Mouse (Mus musculus) hindbrain, embryonic 14.5 days (tissue): Measurements from ENCODE around the gene Krt87. TPM values are rescaled to one million over a fixed set of nuclear protein-coding genes. Genes with fewer than 3 reads are reported as not detected.

Experiments used
- ATAC-seq: fragments of 200-750 bp; cut with Nextera tagmentation; 2 replicates; pipeline ENCODE4 v1.8.0; 2017; ENCODE audit warnings: moderate number of reproducible peaks, mild to moderate bottlenecking, moderate TSS enrichment, moderate library complexity; ENCODE audit not compliant: low FRiP score
- DNase-seq: peaks from one replicate; pipeline ENCODE4 v3.0.0-alpha.2; 2015; ENCODE audit warnings: low spot score
- H3K27ac ChIP-seq: fragments of 300-500 bp; sonication (generic); 2 replicates; pipeline ENCODE4 v1.5.1; 2014; ENCODE audit warnings: mild to moderate bottlenecking, moderate library complexity
- H3K27me3 ChIP-seq: fragments of 300-500 bp; sonication (generic); 2 replicates; pipeline ENCODE4 v1.6.1; 2014; ENCODE audit warnings: mild to moderate bottlenecking, low read length, mixed read lengths; ENCODE audit not compliant: control insufficient read depth, insufficient read depth
- H3K36me3 ChIP-seq: fragments of 300-500 bp; sonication (generic); replicated peaks from 2 replicates; pipeline ENCODE4 v1.6.1; 2014; ENCODE audit not compliant: control insufficient read depth, insufficient read depth
- H3K4me1 ChIP-seq: fragments of 300-500 bp; sonication (generic); replicated peaks from 2 replicates; pipeline ENCODE4 v1.6.1; 2014; ENCODE audit warnings: antibody characterized with exemption, low read length, mixed read lengths; ENCODE audit not compliant: control insufficient read depth, insufficient read depth
- H3K4me2 ChIP-seq: fragments of 300-500 bp; sonication (generic); replicated peaks from 2 replicates; pipeline ENCODE4 v1.6.1; 2014; ENCODE audit warnings: mild to moderate bottlenecking, moderate library complexity
- H3K4me3 ChIP-seq: fragments of 300-500 bp; sonication (generic); replicated peaks from 2 replicates; pipeline ENCODE4 v1.5.1; 2014; ENCODE audit warnings: mild to moderate bottlenecking, low read length
- H3K9ac ChIP-seq: fragments of 300-500 bp; sonication (generic); 2 replicates; pipeline ENCODE4 v1.6.1; 2014
- H3K9me3 ChIP-seq: fragments of 300-500 bp; sonication (generic); 2 replicates; pipeline ENCODE4 v1.6.1; 2016; ENCODE audit warnings: low read length; ENCODE audit not compliant: control insufficient read depth
- WGBS: fragments of 180-500 bp; shearing (Covaris S2); extraction: QIAGEN DNeasy Blood & Tissue Kit; methylation state at CpG from one replicate; pipeline ENCODE4 v1.1.7; 2014; 5-methylcytosine and 5-hydroxymethylcytosine counted together
- polyA plus RNA-seq: library from polyadenylated mRNA; unstranded; fragments of >200 nt; fragmentation: Nextera tagmentation; extraction: Ambion mirVana; gene quantifications from 2 replicates; pipeline ENCODE4 v1.2.1, GENCODE M21; 2014

The Krt87 gene
- polyA plus RNA-seq, 1 experiment from 2014 or later = 0.40 TPM

- H3K4me3 ChIP-seq = no peak overlapping the region
- H3K9me3 ChIP-seq = no peaks in the 10 kb centered on the region
- H3K36me3 ChIP-seq = no peaks in the 10 kb centered on the region
- H3K27ac ChIP-seq = no peak overlapping the region
- H3K9ac ChIP-seq = no peak overlapping the region
- no peaks in the 10 kb centered on the region for H3K4me1 ChIP-seq
- H3K4me2 ChIP-seq = no peak overlapping the region
- no peak for DNase-seq
- 85% methylated on average over 8 of the region's 8 CpGs for WGBS
- ATAC-seq = no peak
- no peaks in the 10 kb centered on the region for H3K27me3 ChIP-seq
Measured at GRCm38 (mm10) chr15:101398269-101398668, 40.3 kb downstream of the Krt87 start.

- DNase-seq = no peak
Measured at GRCm38 (mm10) chr15:101397683-101398082, 40.9 kb downstream of the Krt87 start.

GRCm38 (mm10) chr15:101396921-101397320 lies 41.7 kb downstream of the Krt87 start:
- no peak overlapping the region for H3K4me2 ChIP-seq
- DNase-seq (no peak), ATAC-seq (no peak)
- 80% methylated on average over 3 of the region's 3 CpGs for WGBS
- H3K9ac ChIP-seq = no peak overlapping the region
- H3K27me3 ChIP-seq = no peaks in the 10 kb centered on the region
- H3K9me3 ChIP-seq = no peaks in the 10 kb centered on the region
- no peaks in the 10 kb centered on the region for H3K36me3 ChIP-seq
- no peak overlapping the region for H3K4me3 ChIP-seq
- H3K4me1 ChIP-seq = no peaks in the 10 kb centered on the region
- no peak overlapping the region for H3K27ac ChIP-seq

More at GRCm38 (mm10) chr15:101397683-101398082, 40.9 kb downstream of the Krt87 start:
- ATAC-seq = no peak
- no peaks in the 10 kb centered on the region for H3K27me3 ChIP-seq
- no peak overlapping the region for H3K4me2 ChIP-seq
- no peaks in the 10 kb centered on the region for H3K9me3 ChIP-seq
- no peak overlapping the region for H3K9ac ChIP-seq
- H3K27ac ChIP-seq = no peak overlapping the region
- H3K4me3 ChIP-seq = no peak overlapping the region
- 94% methylated on average over 2 of the region's 2 CpGs for WGBS
- H3K36me3 ChIP-seq = no peaks in the 10 kb centered on the region
- H3K4me1 ChIP-seq = no peaks in the 10 kb centered on the region

DNA sequence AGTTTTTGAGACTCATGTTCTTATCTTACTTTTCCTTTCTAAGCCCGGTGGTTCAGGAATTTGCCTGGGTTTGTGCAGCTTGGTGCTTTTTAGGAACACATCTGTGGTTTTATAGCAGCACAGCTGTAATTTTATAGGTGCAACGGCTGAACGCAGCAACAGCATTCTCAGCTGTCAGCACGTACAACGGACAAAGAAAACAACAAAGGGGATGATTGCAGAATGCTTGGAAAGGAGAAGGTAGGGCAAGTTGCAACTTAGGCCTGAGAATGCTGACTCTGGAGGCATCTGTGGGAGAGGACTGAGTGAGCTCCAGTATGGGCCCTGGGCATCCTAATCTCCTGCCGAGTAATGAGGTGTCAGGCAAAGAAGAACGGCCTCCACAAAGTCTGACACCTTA lies 42.1 kb downstream of the Krt87 start:
- no peak overlapping the region for H3K4me3 ChIP-seq
- no peak for DNase-seq
- H3K36me3 ChIP-seq = no peaks in the 10 kb centered on the region
- no peak overlapping the region for H3K4me2 ChIP-seq
- H3K27ac ChIP-seq = no peak overlapping the region
- ATAC-seq = no peak
- H3K9ac ChIP-seq = no peak overlapping the region
- no peaks in the 10 kb centered on the region for H3K27me3 ChIP-seq
- WGBS = 72% methylated on average over 7 of the region's 7 CpGs
- no peaks in the 10 kb centered on the region for H3K9me3 ChIP-seq
- no peaks in the 10 kb centered on the region for H3K4me1 ChIP-seq

- H3K4me3 ChIP-seq = no peak overlapping the region
- no peaks in the 10 kb centered on the region for H3K9me3 ChIP-seq
- H3K36me3 ChIP-seq = no peaks in the 10 kb centered on the region
- DNase-seq = no peak
- no peak for ATAC-seq
- H3K27me3 ChIP-seq = no peaks in the 10 kb centered on the region
- no peaks in the 10 kb centered on the region for H3K4me1 ChIP-seq
- 64% methylated on average over 7 of the region's 7 CpGs for WGBS
- no peak overlapping the region for H3K4me2 ChIP-seq
- no peak overlapping the region for H3K27ac ChIP-seq
- no peak overlapping the region for H3K9ac ChIP-seq
Measured at GRCm38 (mm10) chr15:101394908-101395307, 43.7 kb downstream of the Krt87 start.

DNA sequence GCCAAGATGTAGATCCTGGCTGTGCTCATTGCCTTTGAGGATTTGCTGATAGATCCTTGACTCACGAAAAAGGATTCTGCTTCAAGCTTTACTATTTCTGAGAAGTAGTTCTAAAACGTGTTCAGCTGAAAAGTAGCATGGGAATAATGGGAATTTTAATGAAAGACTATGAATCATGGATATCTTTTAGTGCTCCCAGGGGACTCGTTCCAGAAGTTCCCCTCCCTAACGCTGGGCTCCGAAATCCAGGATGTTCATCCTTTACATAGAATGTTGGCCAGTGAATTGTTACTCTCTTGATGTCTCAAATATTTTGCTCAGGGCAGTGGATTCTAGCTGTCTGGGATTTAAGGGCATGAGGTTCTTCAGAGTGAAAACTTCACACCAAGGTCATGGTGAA lies 46.4 kb downstream of the Krt87 start:
- Histone ChIP-seq H3K27me3 (no peaks in the 10 kb centered on the region), H3K4me1 (no peaks in the 10 kb centered on the region), H3K4me2 (no peak overlapping the region), H3K27ac (no peak overlapping the region), H3K9me3 (no peaks in the 10 kb centered on the region), H3K4me3 (no peak overlapping the region), H3K9ac (no peak overlapping the region), H3K36me3 (no peaks in the 10 kb centered on the region)
- DNase-seq (no peak), ATAC-seq (no peak)
- 83% methylated on average over 5 of the region's 5 CpGs for WGBS

DNA sequence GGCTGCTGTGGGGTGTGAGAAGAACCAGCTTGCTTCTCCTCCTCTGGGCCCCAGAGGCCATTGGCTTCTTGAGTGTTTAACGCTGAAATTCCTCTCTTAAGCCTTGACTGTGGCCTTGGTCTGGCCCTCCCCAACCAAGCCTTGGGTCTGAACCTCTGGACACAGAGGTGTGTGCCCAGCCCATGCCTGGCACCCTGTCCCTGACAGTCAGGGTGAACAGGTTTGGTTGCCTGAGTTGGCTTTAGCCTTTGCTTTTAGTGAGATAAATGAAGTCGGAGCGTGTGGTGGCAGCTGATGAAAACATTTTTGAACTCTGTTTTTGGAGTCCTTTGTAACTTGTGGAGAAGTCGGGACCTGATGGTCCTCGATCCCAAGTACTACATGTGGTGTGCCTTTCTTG lies 48.4 kb downstream of the Krt87 start:
- no peaks in the 10 kb centered on the region for H3K4me1 ChIP-seq
- no peaks in the 10 kb centered on the region for H3K9me3 ChIP-seq
- DNase-seq (no peak), ATAC-seq (no peak)
- H3K27ac ChIP-seq = no peak overlapping the region
- no peaks in the 10 kb centered on the region for H3K27me3 ChIP-seq
- no peak overlapping the region for H3K4me2 ChIP-seq
- no peaks in the 10 kb centered on the region for H3K36me3 ChIP-seq
- H3K9ac ChIP-seq = no peak overlapping the region
- no peak overlapping the region for H3K4me3 ChIP-seq
- WGBS = 92% methylated on average over 5 of the region's 5 CpGs

DNA sequence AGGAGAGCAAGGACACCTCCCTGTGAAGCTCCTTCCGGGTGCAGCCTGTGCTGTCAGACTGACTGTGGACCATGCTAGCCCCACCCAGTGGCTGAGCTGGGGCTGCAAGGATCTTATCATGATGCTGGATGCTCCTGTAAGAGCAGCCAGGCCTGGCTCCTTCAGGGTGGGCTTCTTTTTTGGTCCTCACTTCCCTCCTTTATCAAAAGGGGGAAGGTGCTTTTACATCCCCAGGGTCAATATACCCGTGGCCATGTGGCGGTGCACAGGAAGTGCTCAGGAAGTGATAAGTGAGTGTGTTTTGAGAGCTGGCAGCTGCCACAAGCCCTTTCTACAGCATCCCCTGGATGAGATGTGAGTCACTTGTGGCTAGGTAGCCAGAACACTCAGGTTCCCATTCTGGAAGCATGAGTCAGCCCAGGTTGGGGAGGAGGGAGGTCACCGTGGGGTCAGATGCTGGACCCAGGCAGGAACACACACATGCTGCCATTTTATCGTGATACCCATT lies 50.5 kb downstream of the Krt87 start:
- H3K9me3 ChIP-seq = no peaks in the 10 kb centered on the region
- H3K4me2 ChIP-seq = no peak overlapping the region
- H3K27ac ChIP-seq = no peak overlapping the region
- no peaks in the 10 kb centered on the region for H3K4me1 ChIP-seq
- no peak for ATAC-seq
- WGBS = 68% methylated on average over 5 of the region's 5 CpGs
- H3K27me3 ChIP-seq = no peaks in the 10 kb centered on the region
- H3K9ac ChIP-seq = no peak overlapping the region
- no peaks in the 10 kb centered on the region for H3K36me3 ChIP-seq
- no peak for DNase-seq
- no peak overlapping the region for H3K4me3 ChIP-seq

DNA sequence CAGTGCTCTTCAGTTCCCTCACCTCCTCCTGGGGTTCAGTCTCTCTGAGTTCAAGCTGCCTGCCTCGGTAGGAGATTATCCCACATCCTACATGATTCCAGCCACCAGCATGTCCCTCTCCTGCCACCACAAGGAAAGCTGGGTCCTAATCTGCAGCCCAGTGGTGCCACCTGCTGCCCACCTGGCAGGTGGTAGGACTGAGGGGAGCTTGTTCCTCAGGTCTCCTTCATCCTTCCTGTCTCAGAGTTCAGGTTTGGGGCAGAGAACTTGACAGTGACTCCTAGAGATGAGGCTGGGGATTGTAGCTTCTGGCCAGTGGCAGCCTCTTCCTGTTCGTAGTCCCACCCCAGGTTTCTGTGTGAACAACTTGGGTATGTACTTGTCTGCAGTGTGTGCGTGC lies 51.4 kb downstream of the Krt87 start:
- no peaks in the 10 kb centered on the region for H3K4me1 ChIP-seq
- DNase-seq (no peak), ATAC-seq (no peak)
- H3K4me2 ChIP-seq = no peak overlapping the region
- H3K36me3 ChIP-seq = no peaks in the 10 kb centered on the region
- H3K27me3 ChIP-seq = no peaks in the 10 kb centered on the region
- no peak overlapping the region for H3K4me3 ChIP-seq
- H3K27ac ChIP-seq = no peak overlapping the region
- WGBS = 64% methylated on average over 3 of the region's 3 CpGs
- no peak overlapping the region for H3K9ac ChIP-seq
- no peaks in the 10 kb centered on the region for H3K9me3 ChIP-seq

- H3K27ac ChIP-seq = no peak overlapping the region
- WGBS = 91% methylated on average over 6 of the region's 6 CpGs
- no peak overlapping the region for H3K9ac ChIP-seq
- no peaks in the 10 kb centered on the region for H3K9me3 ChIP-seq
- H3K4me3 ChIP-seq = no peak overlapping the region
- no peaks in the 10 kb centered on the region for H3K27me3 ChIP-seq
- ATAC-seq (no peak), DNase-seq (no peak)
- no peaks in the 10 kb centered on the region for H3K4me1 ChIP-seq
- no peaks in the 10 kb centered on the region for H3K36me3 ChIP-seq
- H3K4me2 ChIP-seq = no peak overlapping the region
Measured at GRCm38 (mm10) chr15:101385064-101385463, 53.5 kb downstream of the Krt87 start.
